Mouse (Mus musculus): ENCODE data around the gene Cd101.

GRCm38 (mm10) chr3:100954616-100955015 is 74.7 kb downstream of the Cd101 start:
- TF ChIP-seq CTCF (conservative IDR thresholded peaks at IDR 0.05; ENCODE audit: low read length) (peak; percentile 61), POU5F1 (IDR thresholded peaks at IDR 0.05; ENCODE audit: borderline replicate concordance, low read length) (no peak)

Data from E14TG2a.4 (cell line).